Mouse (Mus musculus) liver, embryonic 14.5 days (tissue): Measurements from ENCODE around the gene Zfp787. TPM values are rescaled to one million over a fixed set of nuclear protein-coding genes. Genes with fewer than 3 reads are reported as not detected.
"Not testable (repeated sequence)": the region's sequence is repeated elsewhere in the genome, so short reads cannot be mapped to it uniquely, and the experiment has no call there.

Experiments used
- ATAC-seq: fragments of 200-750 bp; cut with Nextera tagmentation; 2 replicates; pipeline ENCODE4 v1.8.0; 2017; ENCODE audit warnings: moderate number of reproducible peaks, mild to moderate bottlenecking, moderate library complexity; ENCODE audit not compliant: insufficient read depth
- DNase-seq, 3 experiments: peaks; one replicate each; pipeline ENCODE4 v3.0.0-alpha.2; 2012 to 2013; ENCODE audit warnings: low read depth in 3 of 3, low spot score in 3 of 3
- H3K27ac ChIP-seq: fragments of 300-500 bp; sonication (generic); 2 replicates; pipeline ENCODE4 v1.5.1; 2014; ENCODE audit warnings: moderate library complexity, mild to moderate bottlenecking, control low read depth, inconsistent platforms
- H3K27me3 ChIP-seq: fragments of 300-500 bp; sonication (generic); 2 replicates; pipeline ENCODE4 v1.6.1; 2014; ENCODE audit warnings: mild to moderate bottlenecking, low read length, moderate library complexity; ENCODE audit not compliant: control insufficient read depth, insufficient read depth
- H3K36me3 ChIP-seq: fragments of 300-500 bp; sonication (generic); replicated peaks from 2 replicates; pipeline ENCODE4 v1.6.1; 2014; ENCODE audit warnings: low read depth; ENCODE audit not compliant: control insufficient read depth, insufficient read depth
- H3K4me1 ChIP-seq, 2 experiments: fragments of 200-500 bp in 1 of 2; fragments of 300-500 bp in 1 of 2; sonication (generic) in 1 of 2; replicated peaks; 2 replicates each; pipeline ENCODE4 v1.6.1; 2012 to 2014; ENCODE audit warnings: antibody characterized with exemption in 1 of 2, inconsistent platforms in 1 of 2, low read length in 1 of 2; ENCODE audit not compliant: control insufficient read depth in 2 of 2, insufficient read depth in 2 of 2
- H3K4me2 ChIP-seq: fragments of 300-500 bp; sonication (generic); 2 replicates; pipeline ENCODE4 v1.6.1; 2014; ENCODE audit warnings: low read depth, mild to moderate bottlenecking, control low read depth, moderate library complexity
- H3K4me3 ChIP-seq, 2 experiments: fragments of 200-500 bp in 1 of 2; fragments of 300-500 bp in 1 of 2; sonication (generic) in 1 of 2; 2 replicates each; pipeline ENCODE4 v1.5.1; 2012 to 2014; ENCODE audit warnings: low read depth in 2 of 2, low read length in 2 of 2, mild to moderate bottlenecking in 2 of 2, control low read depth in 1 of 2, inconsistent platforms in 1 of 2, moderate library complexity in 1 of 2; ENCODE audit not compliant: insufficient read depth in 1 of 2
- H3K9ac ChIP-seq: fragments of 300-500 bp; sonication (generic); replicated peaks from 2 replicates; pipeline ENCODE4 v1.6.1; 2014; ENCODE audit warnings: mild to moderate bottlenecking, control low read depth, moderate library complexity
- H3K9me3 ChIP-seq: fragments of 300-500 bp; sonication (generic); 2 replicates; pipeline ENCODE4 v1.6.1; 2016; ENCODE audit warnings: low read length, mixed read lengths; ENCODE audit not compliant: control insufficient read depth
- CTCF ChIP-seq: IDR thresholded peaks from 2 replicates; pipeline ENCODE4 v1.5.1; 2016; ENCODE audit warnings: antibody characterized with exemption, low read depth, control low read depth
- EP300 ChIP-seq: IDR thresholded peaks from 2 replicates; pipeline ENCODE4 v1.6.1; 2016; ENCODE audit warnings: antibody characterized with exemption, low read depth
- WGBS: fragments of 180-500 bp; shearing (Covaris S2); extraction: QIAGEN DNeasy Blood & Tissue Kit; methylation state at CpG from one replicate; pipeline ENCODE4 v1.1.7; 2014; ENCODE audit not compliant: insufficient replicate concordance; 5-methylcytosine and 5-hydroxymethylcytosine counted together
- polyA plus RNA-seq, 2 experiments: library from polyadenylated mRNA; depleted of rRNA in 1 of 2; stranded (reverse) in 1 of 2; unstranded in 1 of 2; fragments of >200 nt; fragmentation: Nextera tagmentation in 1 of 2; extraction: Ambion mirVana in 1 of 2; gene quantifications; 2 replicates each; pipeline versions ENCODE4 v1.2.1 to v1.2.3; 2012 to 2014

Gene Zfp787
- polyA plus RNA-seq, 2 experiments: 6.7 to 12.5 TPM

DNA sequence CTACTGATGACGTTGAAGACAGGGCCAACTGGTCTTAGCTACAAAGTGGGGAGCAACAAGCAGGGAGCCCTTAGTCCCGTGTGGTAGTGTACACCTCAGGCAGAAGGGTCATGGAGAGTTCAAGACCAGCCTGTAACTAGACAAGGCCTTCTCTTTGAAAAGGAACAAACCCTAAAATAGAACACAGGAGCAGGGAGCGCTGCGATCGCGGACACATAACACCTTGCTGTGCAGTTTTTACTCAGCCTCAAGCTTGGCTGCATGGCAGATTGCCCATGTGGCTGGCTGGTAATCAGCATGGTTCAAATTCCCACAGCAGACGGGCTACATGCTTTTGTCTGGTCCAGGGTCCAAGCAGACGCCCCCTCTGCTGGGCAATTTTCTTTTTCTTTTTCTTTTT lies 28.7 kb upstream of the Zfp787 start:
- TF ChIP-seq CTCF: no peak
- no peak for TF ChIP-seq EP300
- H3K9ac ChIP-seq: no peak overlapping the region
- ATAC-seq (no peak), DNase-seq (no peak)
- H3K27me3 ChIP-seq: no peaks in the 10 kb centered on the region
- H3K4me1 ChIP-seq: 0 out of 4 replicates have a peak, but pooled peaks cover 0 to 4% of the 10 kb centered on the region in 2 experiments
- no peak overlapping the region for H3K4me2 ChIP-seq
- H3K4me3 ChIP-seq: no peak overlapping the region
- H3K9me3 ChIP-seq: no peaks in the 10 kb centered on the region
- WGBS: 69% methylated on average over 8 of the region's 8 CpGs
- H3K36me3 ChIP-seq: no peaks in the 10 kb centered on the region; the same call in 1 of the 2 replicates
- no peak overlapping the region for H3K27ac ChIP-seq

DNA sequence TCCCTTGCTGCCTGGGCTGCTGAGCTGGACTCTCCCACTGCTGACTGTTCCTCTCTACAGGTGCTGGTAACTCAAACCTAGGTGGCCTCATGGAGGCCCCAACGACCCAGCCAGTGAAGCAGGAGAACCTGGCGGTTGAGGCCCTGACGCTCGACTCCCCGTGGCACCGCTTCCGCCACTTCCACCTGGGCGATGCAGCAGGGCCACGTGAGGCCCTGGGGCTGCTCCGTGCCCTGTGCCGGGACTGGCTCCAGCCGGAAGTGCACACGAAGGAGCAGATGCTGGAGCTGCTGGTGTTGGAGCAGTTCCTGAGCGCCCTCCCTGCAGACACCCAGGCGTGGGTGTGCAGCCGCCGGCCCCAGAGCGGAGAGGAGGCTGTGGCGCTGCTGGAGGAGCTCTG lies 28.0 kb upstream of the Zfp787 start:
- 0 out of 4 replicates have a peak, but pooled peaks cover 0 to 4% of the 10 kb centered on the region in 2 experiments for H3K4me1 ChIP-seq
- no peaks in the 10 kb centered on the region for H3K9me3 ChIP-seq
- H3K4me3 ChIP-seq: no peak overlapping the region
- no peak for DNase-seq
- no peak overlapping the region for H3K27ac ChIP-seq
- TF ChIP-seq EP300 (no peak), CTCF (no peak)
- no peak overlapping the region for H3K9ac ChIP-seq
- no peak overlapping the region for H3K4me2 ChIP-seq
- no peaks in the 10 kb centered on the region; the same call in 1 of the 2 replicates for H3K36me3 ChIP-seq
- H3K27me3 ChIP-seq: no peaks in the 10 kb centered on the region
- no peak for ATAC-seq
- 82% methylated on average over 19 of the region's 19 CpGs for WGBS

DNA sequence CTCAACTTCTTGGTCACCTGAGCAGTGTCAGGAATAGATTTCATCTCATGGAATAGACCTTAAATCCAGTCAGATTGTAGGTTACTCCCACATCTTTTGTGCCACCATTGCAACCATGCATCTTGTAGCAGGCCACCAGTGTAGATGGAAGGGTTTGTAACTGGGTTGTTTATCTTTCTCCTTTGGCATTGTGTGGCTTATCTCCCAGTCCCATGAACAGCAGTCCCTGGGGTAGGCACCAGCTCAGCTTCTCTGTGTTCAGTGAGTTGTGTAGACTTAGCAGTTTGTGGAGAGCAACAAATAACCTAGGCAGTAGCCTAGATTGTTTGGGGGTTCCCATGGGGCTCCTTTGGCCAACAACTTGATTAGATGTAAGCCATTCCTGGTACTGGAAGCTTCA lies 27.1 kb upstream of the Zfp787 start:
- Histone ChIP-seq H3K27me3 (no peaks in the 10 kb centered on the region), H3K9ac (no peak overlapping the region), H3K4me3 (no peak overlapping the region), H3K36me3 (no peaks in the 10 kb centered on the region), H3K9me3 (no peaks in the 10 kb centered on the region), H3K4me2 (no peak overlapping the region), H3K27ac (no peak overlapping the region), H3K4me1 (0 out of 4 replicates have a peak, but pooled peaks cover 0 to 4% of the 10 kb centered on the region in 2 experiments)
- no peak for TF ChIP-seq EP300
- no peak for TF ChIP-seq CTCF
- DNase-seq (no peak), ATAC-seq (peak; percentile 43; the same call in 1 of the 2 replicates)

DNA sequence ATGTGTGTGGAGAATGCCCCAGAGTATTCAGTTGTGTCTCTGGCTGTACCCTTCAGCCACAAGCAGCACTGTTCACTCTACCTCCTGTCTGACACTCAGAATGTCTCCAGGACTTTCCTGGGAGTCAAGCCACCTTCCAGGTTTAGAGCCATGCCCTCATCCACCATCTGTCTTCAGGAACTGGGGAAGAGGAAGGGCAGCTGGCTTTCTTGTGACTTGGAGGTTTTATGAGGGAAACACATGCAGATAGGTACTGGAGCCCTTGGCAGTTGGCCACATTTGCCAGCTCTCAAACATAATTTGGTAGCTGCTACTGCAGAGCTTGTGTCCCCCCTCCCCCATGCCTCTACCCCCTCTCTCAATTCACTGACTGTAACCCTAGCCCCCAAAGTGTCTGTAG lies 23.2 kb upstream of the Zfp787 start:
- H3K27ac ChIP-seq: no peak overlapping the region
- no peak overlapping the region for H3K9ac ChIP-seq
- H3K4me1 ChIP-seq: peaks cover 0 to 13% of the 10 kb centered on the region in 2 experiments; a peak in 3 of 4 replicates
- H3K9me3 ChIP-seq: no peaks in the 10 kb centered on the region
- no peak overlapping the region for H3K4me2 ChIP-seq
- TF ChIP-seq CTCF (no peak), EP300 (no peak)
- ATAC-seq (no peak), DNase-seq (no peak)
- H3K27me3 ChIP-seq: no peaks in the 10 kb centered on the region
- no peak overlapping the region for H3K4me3 ChIP-seq
- no peaks in the 10 kb centered on the region for H3K36me3 ChIP-seq

DNA sequence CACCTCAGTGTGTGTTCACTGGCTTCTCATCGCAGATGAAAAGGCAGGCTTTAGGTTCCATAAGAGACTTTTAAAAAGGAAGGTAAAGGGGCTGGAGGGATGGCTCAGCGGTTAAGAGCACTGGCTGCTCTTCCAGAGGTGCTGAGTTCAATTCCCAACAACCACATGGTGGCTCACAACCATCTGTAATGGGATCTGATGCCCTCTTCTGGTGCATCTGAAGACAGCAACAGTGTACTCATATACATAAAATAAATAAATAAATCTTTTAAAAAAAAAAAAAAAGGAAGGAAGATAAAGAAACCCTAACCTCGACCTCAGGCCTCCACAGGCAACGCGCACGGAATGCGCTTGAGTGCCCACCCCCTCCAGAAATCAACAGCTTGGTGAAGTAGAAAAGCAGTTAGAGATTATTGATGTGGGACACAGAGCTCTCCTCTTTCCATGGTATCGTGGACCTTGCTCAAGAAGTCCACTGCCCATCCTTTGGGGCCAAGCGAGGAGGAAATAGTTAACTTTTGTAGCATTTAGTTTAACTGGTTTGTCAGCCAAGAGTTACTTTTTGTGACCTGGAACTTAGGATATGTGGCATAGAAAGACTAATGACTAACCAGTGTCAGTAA lies 18.7 kb upstream of the Zfp787 start:
- H3K9ac ChIP-seq, H3K27ac ChIP-seq, H3K4me3 ChIP-seq, H3K36me3 ChIP-seq, ATAC-seq, DNase-seq, H3K27me3 ChIP-seq, H3K9me3 ChIP-seq: not testable (repeated sequence)
- peak; percentile 44 for TF ChIP-seq CTCF
- Histone ChIP-seq H3K4me2 (peak overlapping the region; percentile 3; the same call in 1 of the 2 replicates), H3K4me1 (peaks cover 4 to 24% of the 10 kb centered on the region in 2 experiments)
- WGBS: 32% methylated on average over 9 of the region's 9 CpGs
